Mouse (Mus musculus) adrenal gland, adult 8-10 months (tissue): ENCODE measurements around the gene Hunk. TPM values are rescaled to one million over a fixed set of nuclear protein-coding genes. Genes with fewer than 3 reads are reported as not detected.

ENCODE experiments used
- DNase-seq: peaks from one replicate; pipeline ENCODE4 v3.0.0; 2022
- total RNA-seq, 4 experiments: library from RNA; stranded (reverse); gene quantifications; 2 replicates each; pipeline ENCODE4 v1.2.4; 2022

Gene Hunk
- total RNA-seq, result 10 to 100 TPM in 2 of 4 experiments, 1 to 10 TPM in 2; 5.3 to 14.9 (median 8.2) TPM

- DNase-seq, result peak; percentile 43
Measured at GRCm38 (mm10) chr16:90385688-90386513, at the start of gene Hunk. Gene Hunk, plus strand, starts transcription at chr16:90386013.

DNA sequence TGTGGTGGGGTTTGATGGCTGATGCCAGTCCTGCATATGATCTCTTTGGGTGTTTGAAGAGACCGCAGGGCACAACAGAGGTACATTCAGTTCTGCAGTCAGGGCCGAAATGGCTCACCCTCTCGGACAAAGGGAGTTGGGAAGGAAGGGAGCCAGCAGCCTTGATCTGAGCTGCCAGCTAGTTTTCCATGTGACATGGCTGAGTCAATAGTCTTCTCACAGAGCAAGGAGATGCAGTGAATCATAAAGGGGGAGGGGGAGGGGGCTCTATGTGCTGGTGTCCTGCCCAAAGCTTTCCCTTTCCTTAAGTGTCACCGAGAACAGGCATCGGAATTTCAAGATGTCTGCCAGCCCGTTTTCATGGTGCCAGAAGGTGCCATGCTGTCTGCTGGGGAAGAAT, 46.8 kb upstream of the Hunk start:
- peak; percentile 63 for DNase-seq

- no peak for DNase-seq
Measured at GRCm38 (mm10) chr16:90341086-90341485, 44.7 kb upstream of the Hunk start.

GRCm38 (mm10) chr16:90349700-90350548, 35.9 kb upstream of the Hunk start:
- peak; percentile 64 for DNase-seq

DNA sequence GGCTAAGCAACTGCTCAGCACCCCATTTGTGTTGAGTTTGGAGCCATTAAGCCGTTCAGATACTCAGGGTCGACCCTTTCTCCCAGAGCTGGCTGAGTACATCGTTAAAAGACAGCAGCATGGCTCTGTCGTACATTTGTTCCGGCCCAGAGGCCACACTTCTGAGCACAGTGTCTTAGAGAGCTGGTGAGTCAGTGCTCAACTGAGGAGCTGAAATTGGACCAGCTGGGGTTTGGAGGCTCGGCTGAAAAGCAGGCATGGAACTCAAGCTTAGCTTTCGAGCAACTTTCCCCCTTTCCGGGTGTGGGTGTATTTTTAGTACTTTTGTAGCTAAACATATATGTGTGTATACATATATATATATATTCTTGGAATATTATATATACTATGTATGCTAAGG, 34.1 kb upstream of the Hunk start:
- no peak for DNase-seq

- no peak for DNase-seq
Measured at GRCm38 (mm10) chr16:90352691-90353090, 33.1 kb upstream of the Hunk start.

- DNase-seq, result no peak
Measured at GRCm38 (mm10) chr16:90353156-90353555, 32.7 kb upstream of the Hunk start.

DNA sequence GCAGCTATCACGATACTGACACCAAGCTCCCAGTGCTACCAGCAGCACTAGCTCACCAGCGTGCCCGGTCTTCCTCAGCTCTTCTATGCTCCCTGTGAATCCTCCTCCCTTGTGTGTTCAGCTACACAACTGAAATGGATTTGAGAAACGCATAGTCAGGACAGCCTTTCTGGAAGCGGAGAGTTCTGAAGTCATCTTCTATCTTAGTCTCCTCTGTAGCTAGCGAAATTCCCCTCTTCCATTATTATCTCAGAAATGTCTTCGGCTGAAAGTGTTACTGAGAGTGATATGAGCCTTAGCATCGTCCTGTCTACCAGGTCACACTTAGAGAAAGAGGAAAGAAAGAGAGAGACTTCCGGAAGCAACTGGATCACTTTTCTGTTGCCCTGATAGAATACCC, 26.5 kb upstream of the Hunk start:
- DNase-seq, result no peak

DNA sequence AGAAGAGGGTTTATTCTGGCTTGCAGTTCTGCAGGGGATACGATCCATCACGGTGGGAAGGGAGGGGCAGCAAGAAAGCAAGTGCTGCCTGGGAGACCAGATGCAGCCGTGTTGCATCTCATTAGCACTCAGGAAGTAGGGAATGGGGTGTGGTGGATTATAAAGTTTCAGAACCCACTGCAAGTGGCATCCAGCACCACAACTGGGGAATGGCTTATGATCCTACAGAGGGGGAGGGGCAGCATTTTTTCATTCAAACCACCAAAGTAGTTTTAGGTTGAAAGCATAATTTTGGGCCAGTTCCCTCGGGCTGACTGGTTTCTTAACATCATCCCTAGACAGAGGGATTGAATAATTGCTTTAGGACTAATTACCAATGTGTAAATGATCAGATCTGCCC, 26.1 kb upstream of the Hunk start:
- DNase-seq, result no peak

DNA sequence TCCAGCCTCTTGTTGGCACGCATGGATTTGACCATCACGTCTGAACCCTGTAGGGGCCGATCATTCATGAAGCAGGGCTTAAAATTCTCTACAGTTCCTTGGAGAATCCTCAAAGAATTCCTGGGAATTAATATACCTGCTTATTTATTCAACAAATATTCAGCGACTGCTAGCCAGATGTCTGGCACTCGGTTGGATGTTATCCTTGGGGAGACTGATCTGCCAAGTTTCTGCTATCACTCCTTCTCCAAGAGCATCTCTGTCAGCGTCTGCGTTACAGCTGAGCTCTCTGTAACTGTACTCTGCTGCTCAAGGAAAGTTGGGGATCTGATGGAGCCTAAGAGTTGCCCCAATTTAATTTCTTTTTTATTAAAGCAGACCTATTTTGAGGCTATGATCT, 25.5 kb upstream of the Hunk start:
- DNase-seq, result no peak

- DNase-seq, result no peak
Measured at GRCm38 (mm10) chr16:90362926-90363325, 22.9 kb upstream of the Hunk start.

GRCm38 (mm10) chr16:90379897-90380296, 5.9 kb upstream of the Hunk start:
- DNase-seq, result peak; percentile 59

DNA sequence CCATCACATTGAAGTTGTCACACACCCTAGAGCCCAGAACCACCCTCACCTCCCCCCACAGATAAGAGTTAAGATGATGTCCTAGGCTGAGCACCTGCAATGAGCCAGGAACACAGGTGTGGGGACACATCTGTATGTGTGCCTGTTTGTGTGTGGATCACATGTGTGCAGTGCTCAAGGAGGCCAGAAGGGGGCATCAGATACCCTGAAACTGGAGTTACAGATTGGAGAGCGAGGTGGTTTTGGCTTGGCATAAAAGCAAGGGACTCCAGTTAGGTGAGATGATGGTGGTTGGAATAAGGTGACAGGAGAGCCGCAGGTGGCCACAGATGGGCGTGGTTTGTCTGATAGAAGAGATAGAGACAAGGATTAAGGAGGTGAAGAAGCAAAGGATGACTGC, 4.2 kb upstream of the Hunk start:
- DNase-seq, result no peak

GRCm38 (mm10) chr16:90382701-90383280, 3.0 kb upstream of the Hunk start:
- no peak for DNase-seq

- DNase-seq, result no peak
Measured at GRCm38 (mm10) chr16:90384058-90384457, 1.8 kb upstream of the Hunk start.

GRCm38 (mm10) chr16:90384846-90385245, 967 bp upstream of the Hunk start:
- no peak for DNase-seq

- DNase-seq, result no peak
Measured at GRCm38 (mm10) chr16:90385326-90385687, 506 bp upstream of the Hunk start.

DNA sequence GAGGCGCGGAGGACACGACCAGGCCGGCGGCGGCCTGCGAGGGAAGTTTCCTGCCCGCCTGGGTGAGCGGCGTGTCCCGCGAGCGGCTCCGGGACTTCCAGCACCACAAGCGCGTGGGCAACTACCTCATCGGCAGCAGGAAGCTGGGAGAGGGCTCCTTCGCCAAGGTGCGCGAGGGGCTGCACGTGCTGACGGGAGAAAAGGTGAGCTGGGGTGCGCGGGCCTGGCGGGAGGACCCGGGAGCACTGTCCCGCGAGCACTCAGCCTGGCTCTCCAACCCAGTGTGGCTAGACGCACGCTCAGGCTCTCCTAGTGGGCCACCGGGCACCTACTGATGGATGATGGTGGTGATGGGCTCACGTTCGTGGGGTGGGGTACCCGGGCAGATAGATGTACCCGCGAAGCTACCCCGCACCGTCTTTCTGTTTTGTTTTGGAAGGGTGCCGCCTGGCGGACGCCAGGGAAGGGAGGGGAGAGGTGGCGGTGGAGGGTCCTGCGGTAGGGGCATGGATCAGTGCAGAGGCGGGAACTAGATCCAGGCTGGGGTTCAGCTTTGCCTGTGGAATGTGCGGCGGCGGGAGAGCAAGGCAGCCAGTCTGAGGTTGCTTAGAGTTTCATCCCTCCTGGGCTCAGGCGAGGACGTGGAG, 824 bp downstream of the Hunk start:
- no peak for DNase-seq

GRCm38 (mm10) chr16:90387161-90387671, 1.4 kb downstream of the Hunk start:
- DNase-seq, result no peak

GRCm38 (mm10) chr16:90387961-90388360, 2.1 kb downstream of the Hunk start:
- DNase-seq, result no peak

DNA sequence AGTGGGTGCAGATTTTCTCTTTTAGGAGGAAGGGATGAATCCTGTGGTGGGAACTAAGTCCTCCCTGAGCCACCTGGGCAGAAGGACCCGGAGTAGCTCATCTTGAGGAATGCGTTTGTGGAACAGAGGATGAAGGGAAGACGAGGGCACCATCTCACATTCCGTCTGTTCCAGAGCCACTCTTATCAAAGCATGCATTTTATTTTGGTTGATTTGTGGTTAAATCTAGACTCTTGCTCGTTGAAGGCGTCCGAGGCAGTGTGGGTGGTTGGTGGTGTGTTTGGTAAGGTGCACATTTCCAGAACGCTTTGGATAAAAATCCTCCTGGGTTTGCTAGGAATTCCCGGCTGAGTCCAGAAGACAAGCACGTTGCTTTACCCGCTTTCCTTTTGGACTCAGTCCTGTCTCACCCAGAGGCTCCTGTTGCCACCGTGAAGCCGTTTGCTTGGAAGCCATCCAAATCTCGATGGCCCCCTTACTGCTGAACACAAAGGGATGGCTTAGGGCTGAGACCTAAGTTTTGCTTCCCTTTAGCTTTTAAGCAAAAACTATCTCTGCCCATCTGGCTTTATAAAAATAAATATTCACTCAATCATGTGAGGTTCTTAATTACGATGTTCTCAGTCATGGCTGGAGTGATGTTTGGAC, 3.4 kb downstream of the Hunk start:
- DNase-seq, result no peak

GRCm38 (mm10) chr16:90390731-90391130, 4.9 kb downstream of the Hunk start:
- DNase-seq, result peak; percentile 65
